Mouse (Mus musculus) limb, embryonic 14.5 days (tissue): ENCODE measurements at regions not wholly inside any gene's neighbourhood (a gene's known extent, or its start where the extent isn't known, plus 50 kb on each side); places are given as distances from the start of the nearest gene placed in this dataset.

Experiments used
- ATAC-seq: fragments of 200-750 bp; cut with Nextera tagmentation; 2 replicates; pipeline ENCODE4 v1.8.0; 2017; ENCODE audit warnings: low read depth, moderate number of reproducible peaks, moderate TSS enrichment; ENCODE audit not compliant: low FRiP score
- DNase-seq: peaks from one replicate; pipeline ENCODE4 v3.0.0-alpha.2; 2015; ENCODE audit warnings: low spot score
- H3K27ac ChIP-seq: fragments of 300-500 bp; sonication (generic); replicated peaks from 2 replicates; pipeline ENCODE4 v1.5.1; 2014; ENCODE audit warnings: low read depth, mild to moderate bottlenecking, low read length, moderate library complexity, mixed read lengths
- H3K27me3 ChIP-seq: fragments of 300-500 bp; sonication (generic); 2 replicates; pipeline ENCODE4 v1.6.1; 2014; ENCODE audit warnings: low read length, mixed read lengths; ENCODE audit not compliant: control insufficient read depth, insufficient read depth
- H3K36me3 ChIP-seq: fragments of 300-500 bp; sonication (generic); 2 replicates; pipeline ENCODE4 v1.6.1; 2014; ENCODE audit warnings: mild to moderate bottlenecking, low read length, moderate library complexity, mixed read lengths; ENCODE audit not compliant: control insufficient read depth, insufficient read depth
- H3K4me1 ChIP-seq: fragments of 300-500 bp; sonication (generic); 2 replicates; pipeline ENCODE4 v1.6.1; 2014; ENCODE audit warnings: antibody characterized with exemption, low read length, mixed read lengths; ENCODE audit not compliant: control insufficient read depth, insufficient read depth
- H3K4me2 ChIP-seq: fragments of 300-500 bp; sonication (generic); replicated peaks from 2 replicates; pipeline ENCODE4 v1.6.1; 2014; ENCODE audit warnings: low read depth, mild to moderate bottlenecking, low read length, moderate library complexity; ENCODE audit not compliant: severe bottlenecking
- H3K4me3 ChIP-seq: fragments of 300-500 bp; sonication (generic); replicated peaks from 2 replicates; pipeline ENCODE4 v1.5.1; 2014; ENCODE audit warnings: low read length
- H3K9ac ChIP-seq: fragments of 300-500 bp; sonication (generic); 2 replicates; pipeline ENCODE4 v1.6.1; 2014; ENCODE audit warnings: mild to moderate bottlenecking, low read depth, low read length, moderate library complexity; ENCODE audit not compliant: severe bottlenecking
- H3K9me3 ChIP-seq: fragments of 300-500 bp; sonication (generic); 2 replicates; pipeline ENCODE4 v1.6.1; 2016; ENCODE audit warnings: low read length; ENCODE audit not compliant: control insufficient read depth
- POLR2A ChIP-seq: fragments of 200-500 bp; IDR thresholded peaks from 2 replicates; pipeline ENCODE4 v1.8.0; 2012; ENCODE audit warnings: inconsistent platforms, mild to moderate bottlenecking, moderate library complexity, borderline replicate concordance; ENCODE audit not compliant: insufficient read depth, insufficient read length; ENCODE audit errors: extremely low read depth
- WGBS: fragments of 180-500 bp; shearing (Covaris S2); extraction: QIAGEN DNeasy Blood & Tissue Kit; methylation state at CpG from one replicate; pipeline ENCODE4 v1.1.7; 2014; 5-methylcytosine and 5-hydroxymethylcytosine counted together

- H3K9ac ChIP-seq = no peak overlapping the region
- peak; percentile 37; the same call in 1 of the 2 replicates for ATAC-seq
- no peaks in the 10 kb centered on the region for H3K9me3 ChIP-seq
- 52% methylated on average over 8 of the region's 8 CpGs for WGBS
- TF ChIP-seq POLR2A = no peak
- peak; percentile 48 for DNase-seq
- no peaks in the 10 kb centered on the region for H3K27me3 ChIP-seq
- H3K4me2 ChIP-seq = no peak overlapping the region
- H3K36me3 ChIP-seq = no peaks in the 10 kb centered on the region
- no peaks in the 10 kb centered on the region for H3K4me1 ChIP-seq
- no peak overlapping the region for H3K27ac ChIP-seq
- H3K4me3 ChIP-seq = no peak overlapping the region
Measured at GRCm38 (mm10) chr14:102020161-102020605, 290.4 kb downstream of the Lmo7 start.

GRCm38 (mm10) chr14:102019320-102019719 lies 289.6 kb downstream of the Lmo7 start:
- no peak overlapping the region for H3K9ac ChIP-seq
- DNase-seq (no peak), ATAC-seq (no peak)
- no peak overlapping the region for H3K27ac ChIP-seq
- no peaks in the 10 kb centered on the region for H3K9me3 ChIP-seq
- peaks cover 3% of the 10 kb centered on the region; the same call in 1 of the 2 replicates for H3K4me1 ChIP-seq
- H3K4me3 ChIP-seq = no peak overlapping the region
- TF ChIP-seq POLR2A = no peak
- no peaks in the 10 kb centered on the region for H3K36me3 ChIP-seq
- H3K27me3 ChIP-seq = no peaks in the 10 kb centered on the region
- WGBS = 71% methylated on average over 2 of the region's 2 CpGs
- no peak overlapping the region for H3K4me2 ChIP-seq

GRCm38 (mm10) chr14:102016572-102016971 lies 286.8 kb downstream of the Lmo7 start:
- no peak for TF ChIP-seq POLR2A
- no peaks in the 10 kb centered on the region for H3K9me3 ChIP-seq
- no peak overlapping the region for H3K27ac ChIP-seq
- no peak for DNase-seq
- no peaks in the 10 kb centered on the region for H3K27me3 ChIP-seq
- no peak overlapping the region for H3K4me3 ChIP-seq
- no peaks in the 10 kb centered on the region for H3K36me3 ChIP-seq
- no peak overlapping the region for H3K4me2 ChIP-seq
- ATAC-seq = no peak
- peaks cover 3% of the 10 kb centered on the region; the same call in 1 of the 2 replicates for H3K4me1 ChIP-seq
- no peak overlapping the region for H3K9ac ChIP-seq

DNA sequence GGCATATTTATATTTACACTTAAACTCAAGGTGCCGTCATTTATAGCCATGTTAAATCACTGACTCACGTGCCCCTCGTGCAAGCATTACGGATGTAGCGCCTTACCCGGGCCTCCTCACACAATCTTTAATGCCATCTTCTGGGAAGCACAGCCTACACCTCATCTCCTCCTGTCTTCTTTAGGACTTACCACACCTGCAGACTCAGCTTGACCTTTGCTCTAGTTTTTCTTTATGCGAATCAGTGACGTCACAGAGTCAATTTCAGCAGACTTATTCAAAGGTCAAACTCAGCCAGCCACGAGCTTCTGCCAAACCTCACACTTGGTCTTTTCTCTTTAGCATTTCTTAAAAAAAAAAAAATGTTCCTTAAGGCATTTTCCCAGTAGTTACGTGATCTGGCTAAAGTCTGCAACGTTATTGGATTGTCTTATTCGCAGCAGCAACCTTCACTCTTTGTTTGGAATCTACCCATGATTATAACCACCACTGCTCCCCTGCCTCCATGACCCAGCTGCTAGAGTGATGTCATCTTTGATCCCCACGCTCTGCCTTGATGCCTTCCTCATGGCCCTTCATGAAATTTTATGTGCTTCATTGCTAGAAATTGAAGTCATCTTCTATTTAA lies 285.3 kb downstream of the Lmo7 start:
- DNase-seq (peak; percentile 63), ATAC-seq (peak; percentile 74)
- Histone ChIP-seq H3K4me2 (no peak overlapping the region), H3K27me3 (no peaks in the 10 kb centered on the region), H3K9me3 (no peaks in the 10 kb centered on the region), H3K9ac (no peak overlapping the region), H3K4me3 (no peak overlapping the region), H3K36me3 (no peaks in the 10 kb centered on the region), H3K4me1 (peaks cover 3% of the 10 kb centered on the region; the same call in 1 of the 2 replicates), H3K27ac (no peak overlapping the region)
- 57% methylated on average over 13 of the region's 13 CpGs for WGBS
- TF ChIP-seq POLR2A = no peak

- DNase-seq = no peak
- H3K4me3 ChIP-seq = no peak overlapping the region
- H3K27me3 ChIP-seq = no peaks in the 10 kb centered on the region
- no peak overlapping the region for H3K9ac ChIP-seq
- peaks cover 3% of the 10 kb centered on the region; the same call in 1 of the 2 replicates for H3K4me1 ChIP-seq
- 73% methylated on average over 3 of the region's 3 CpGs for WGBS
- no peak overlapping the region for H3K4me2 ChIP-seq
- H3K27ac ChIP-seq = no peak overlapping the region
- no peak for ATAC-seq
- no peaks in the 10 kb centered on the region for H3K9me3 ChIP-seq
- no peaks in the 10 kb centered on the region for H3K36me3 ChIP-seq
- TF ChIP-seq POLR2A = no peak
Measured at GRCm38 (mm10) chr14:102013238-102013637, 283.5 kb downstream of the Lmo7 start.
